Mouse (Mus musculus) liver, embryonic 14.5 days (tissue): ENCODE measurements at regions not wholly inside any gene's neighbourhood (a gene's known extent, or its start where the extent isn't known, plus 50 kb on each side); places are given as distances from the start of the nearest gene placed in this dataset.

Source experiments
- CTCF ChIP-seq: IDR thresholded peaks from 2 replicates; pipeline ENCODE4 v1.5.1; 2016; ENCODE audit warnings: antibody characterized with exemption, low read depth, control low read depth
- EP300 ChIP-seq: IDR thresholded peaks from 2 replicates; pipeline ENCODE4 v1.6.1; 2016; ENCODE audit warnings: antibody characterized with exemption, low read depth

GRCm38 (mm10) chr16:95863565-95863964, 127.2 kb downstream of the Psmg1 start:
- TF ChIP-seq CTCF, result no peak
- no peak for TF ChIP-seq EP300
